Comparison of ENCODE assay signal across 9 mouse cellular contexts in the genomic region with DNA sequence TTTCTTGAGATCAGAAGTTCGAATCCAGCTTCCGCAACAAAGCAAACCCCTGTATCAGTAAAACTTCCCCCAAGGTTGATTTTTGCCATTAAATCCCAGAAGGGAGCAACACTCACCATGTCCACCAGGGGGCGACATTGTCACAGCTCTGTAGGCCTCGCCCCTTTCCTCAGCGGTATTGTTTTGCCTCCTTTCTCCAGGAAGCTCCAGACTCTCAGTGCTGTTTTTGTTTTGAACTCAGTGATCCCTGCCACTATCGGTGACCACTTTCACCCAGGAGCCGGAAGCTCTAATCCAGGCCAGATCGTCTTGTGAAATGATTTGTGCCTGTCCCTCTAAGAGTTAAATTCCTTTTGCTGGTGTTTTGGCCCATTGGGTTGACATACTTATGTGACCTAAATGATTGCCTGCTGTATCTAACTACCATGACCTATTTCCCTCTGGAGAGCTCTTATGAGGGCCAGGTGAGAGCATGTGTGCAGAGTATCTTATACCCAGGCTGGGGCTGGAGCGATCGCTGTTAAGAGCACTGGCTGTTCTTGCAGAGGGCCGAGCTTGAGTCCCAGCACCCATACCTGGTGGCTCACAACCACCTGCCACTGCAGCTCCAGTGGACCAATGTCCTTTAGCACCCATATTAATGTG. TPM values are rescaled to one million over a fixed set of nuclear protein-coding genes. Genes with fewer than 3 reads are reported as not detected.
A peak's percentile ranks its signal among the peaks of the same experiment; 100 is the strongest.
DNase-seq lines count a peak whose midpoint lies in the region; ATAC-seq and TF ChIP-seq lines count a peak whose summit lies in the region.
"Had no signal": no experiment of that assay in that cellular context is flagged by ENCODE, and none has a peak within 500 bp of the region (broad histone marks: within the 10 kb centered on the region; RNA-seq: fewer than 3 reads in every experiment).

No protein-coding gene starts in this region.

- H3K4me1 ChIP-seq in heart, embryonic 10.5 days: no peaks in the 10 kb centered on the region
- no peaks in the 10 kb centered on the region for H3K4me1 ChIP-seq in liver, postnatal 0 days (ENCODE audit: insufficient read depth)
- H3K4me1 ChIP-seq in olfactory bulb, adult 2 months (ENCODE audit: control insufficient read depth, insufficient read depth, low read length): peaks cover 5% of the 10 kb centered on the region; the same call in 1 of the 2 replicates

- H3K9me3 ChIP-seq in heart, embryonic 10.5 days: no peaks in the 10 kb centered on the region
- H3K9me3 ChIP-seq in liver, postnatal 0 days (ENCODE audit: low read length): no peaks in the 10 kb centered on the region
- H3K9me3 ChIP-seq: hindbrain, embryonic 15.5 days had no signal

- H3K9ac ChIP-seq in liver, postnatal 0 days (replicated peaks): no peak overlapping the region
- H3K9ac ChIP-seq: hindbrain, embryonic 15.5 days had no signal

- TF ChIP-seq EP300 in liver, postnatal 0 days (IDR thresholded peaks at IDR 0.05; ENCODE audit: low read depth): no peak

- peak; percentile 66 for DNase-seq in CD4-positive helper T cell, adult 2 months (ENCODE audit: low read depth, low spot score)
- peak; percentile 77 to 80 for DNase-seq in adrenal gland, adult 18-20 months (ENCODE audit: low spot score in 2 of 2)
- DNase-seq in embryo, embryonic 10.5 days (ENCODE audit: low spot score): peak; percentile 89
- DNase-seq in heart, embryonic 10.5 days (ENCODE audit: low spot score): peak; percentile 81
- DNase-seq in kidney, postnatal 25 days: peak; percentile 70 to 81
- peak; percentile 78 for DNase-seq in liver, postnatal 0 days
- peak; percentile 26 to 32 for DNase-seq in thymus, adult 18-20 months

- TF ChIP-seq CTCF in liver, postnatal 0 days (IDR thresholded peaks at IDR 0.05; ENCODE audit: low read depth): peak; percentile 97
- peak; percentile 69 for TF ChIP-seq CTCF in olfactory bulb, adult 2 months (IDR thresholded peaks at IDR 0.05; ENCODE audit: insufficient read depth, low read depth, low read length)

- no peaks in the 10 kb centered on the region for H3K36me3 ChIP-seq in heart, embryonic 10.5 days
- H3K36me3 ChIP-seq in liver, postnatal 0 days (replicated peaks; ENCODE audit: insufficient read depth, low read length): no peaks in the 10 kb centered on the region
- H3K36me3 ChIP-seq: hindbrain, embryonic 15.5 days had no signal

- TF ChIP-seq POLR2A in olfactory bulb, adult 2 months (IDR thresholded peaks at IDR 0.05; ENCODE audit: insufficient read depth, low read depth, low read length): no peak

- no peak for ATAC-seq in liver, postnatal 0 days

- no peaks in the 10 kb centered on the region for H3K27me3 ChIP-seq in heart, embryonic 10.5 days (ENCODE audit: insufficient read depth, poor library complexity, severe bottlenecking)
- no peaks in the 10 kb centered on the region for H3K27me3 ChIP-seq in liver, postnatal 0 days (ENCODE audit: insufficient read depth, low read length)
- H3K27me3 ChIP-seq: hindbrain, embryonic 15.5 days had no signal

- H3K27ac ChIP-seq in heart, embryonic 10.5 days: no peak overlapping the region
- H3K27ac ChIP-seq in liver, postnatal 0 days (ENCODE audit: low read depth): no peak overlapping the region
- no peak overlapping the region for H3K27ac ChIP-seq in olfactory bulb, adult 2 months (ENCODE audit: insufficient read depth, low read depth, low read length)
- H3K27ac ChIP-seq: hindbrain, embryonic 15.5 days had no signal

- 46% methylated on average over 11 of the region's 11 CpGs for WGBS in heart, embryonic 10.5 days
- 41% methylated on average over 11 of the region's 11 CpGs for WGBS in liver, postnatal 0 days (ENCODE audit: insufficient replicate concordance)
- 41% methylated on average over 11 of the region's 11 CpGs for WGBS in olfactory bulb, adult 2 months

- H3K4me3 ChIP-seq in heart, embryonic 10.5 days: no peak overlapping the region
- H3K4me3 ChIP-seq in liver, postnatal 0 days (ENCODE audit: low read depth, low read length): no peak overlapping the region
- H3K4me3 ChIP-seq in olfactory bulb, adult 2 months (ENCODE audit: insufficient read depth, low read depth, low read length): no peak overlapping the region
- H3K4me3 ChIP-seq: hindbrain, embryonic 15.5 days had no signal

- H3K4me2 ChIP-seq in liver, postnatal 0 days (ENCODE audit: low read depth, low read length): 0 out of 2 replicates have a peak overlapping the region, but pooled peaks have one; percentile 13
- H3K4me2 ChIP-seq: hindbrain, embryonic 15.5 days had no signal

RNA-seq across cellular contexts. Expression of a gene that starts 14.4 kb away (rescaled TPM):
- total RNA-seq in adrenal gland, adult 18-20 months (2021): not detected
- polyA plus RNA-seq in heart, embryonic 10.5 days (2016; fragmentation: Nextera tagmentation; extraction: Ambion mirVana): 0.21 TPM in 1 of 2 replicates, not detected in the other
- polyA plus RNA-seq in liver, postnatal 0 days (2015; fragmentation: Nextera tagmentation; extraction: Ambion mirVana): not detected in 2 replicates
- not detected in 2 replicates for polyA plus RNA-seq in olfactory bulb, adult 2 months (2012; ENCODE audit: insufficient read depth, insufficient read length, low replicate concordance, missing spikeins)
- polyA plus RNA-seq: hindbrain, embryonic 15.5 days had no signal

RNA-seq across cellular contexts. Expression of a gene that starts 26.2 kb away (rescaled TPM):
- 10 to 100 TPM; 43.1 to 51.8 TPM for total RNA-seq in adrenal gland, adult 18-20 months (2021)
- polyA plus RNA-seq in heart, embryonic 10.5 days (2016; fragmentation: Nextera tagmentation; extraction: Ambion mirVana): 62.0 and 84.6 TPM in 2 replicates
- 30.5 and 31.5 TPM in 2 replicates for polyA plus RNA-seq in liver, postnatal 0 days (2015; fragmentation: Nextera tagmentation; extraction: Ambion mirVana)
- 341 TPM in 1 of 2 replicates, not detected in the other for polyA plus RNA-seq in olfactory bulb, adult 2 months (2012; ENCODE audit: insufficient read depth, insufficient read length, low replicate concordance, missing spikeins)

RNA-seq across cellular contexts. Expression of a gene that starts 59.4 kb away (rescaled TPM):
- 10 to 100 TPM; 36.1 to 39.6 TPM for total RNA-seq in adrenal gland, adult 18-20 months (2021)
- 5.3 and 6.0 TPM in 2 replicates for polyA plus RNA-seq in heart, embryonic 10.5 days (2016; fragmentation: Nextera tagmentation; extraction: Ambion mirVana)
- polyA plus RNA-seq in liver, postnatal 0 days (2015; fragmentation: Nextera tagmentation; extraction: Ambion mirVana): 1.1 and 1.2 TPM in 2 replicates
- not detected in 2 replicates for polyA plus RNA-seq in olfactory bulb, adult 2 months (2012; ENCODE audit: insufficient read depth, insufficient read length, low replicate concordance, missing spikeins)

Comparison
In these comparisons a context has a peak if more than half of its experiments do, and no peak if none do; other contexts are left out.
1. DNase-seq: peak in every context shown above with its lines; median percentile 89 in embryo, embryonic 10.5 days; 81 in heart, embryonic 10.5 days; 78 in adrenal gland, adult 18-20 months; 78 in liver, postnatal 0 days; 76 in kidney, postnatal 25 days; 66 in CD4-positive helper T cell, adult 2 months; 29 in thymus, adult 18-20 months.